ENCODE assay signal across 11 mouse cellular contexts in genomic region chr5:118482598-118482997, GRCm38 (mm10).
A peak's percentile ranks its signal among the peaks of the same experiment; 100 is the strongest.
DNase-seq lines count a peak whose midpoint lies in the region; ATAC-seq and TF ChIP-seq lines count a peak whose summit lies in the region.
"Had no signal": no experiment of that assay in that cellular context is flagged by ENCODE, and none has a peak within 500 bp of the region (broad histone marks: within the 10 kb centered on the region; RNA-seq: fewer than 3 reads in every experiment).

No protein-coding gene starts in this region.

- H3K27me3 ChIP-seq in stomach, embryonic 16.5 days (ENCODE audit: control insufficient read depth, insufficient read depth, low read length) = no peaks in the 10 kb centered on the region
- H3K27me3 ChIP-seq in stomach, postnatal 0 days (ENCODE audit: control insufficient read depth, insufficient read depth, low read length) = no peaks in the 10 kb centered on the region; the same call in 1 of the 2 replicates
- H3K27me3 ChIP-seq in liver, embryonic 16.5 days (ENCODE audit: control insufficient read depth, insufficient read depth, low read depth, low read length) = no peaks in the 10 kb centered on the region
- no peaks in the 10 kb centered on the region for H3K27me3 ChIP-seq in hindbrain, embryonic 14.5 days (ENCODE audit: control insufficient read depth, insufficient read depth, low read length)

- H3K4me3 ChIP-seq in gastrocnemius, adult 2 months = no peak overlapping the region
- no peak overlapping the region for H3K4me3 ChIP-seq in stomach, embryonic 16.5 days (replicated peaks; ENCODE audit: low read length)
- no peak overlapping the region for H3K4me3 ChIP-seq in stomach, postnatal 0 days (ENCODE audit: low read depth, low read length)
- H3K4me3 ChIP-seq in liver, embryonic 16.5 days (ENCODE audit: low read depth, low read length) = peak overlapping the region; percentile 50
- no peak overlapping the region for H3K4me3 ChIP-seq in hindbrain, embryonic 14.5 days (replicated peaks; ENCODE audit: low read length)

- 0 out of 2 replicates have a peak overlapping the region, but pooled peaks have one; percentile 18 for H3K4me2 ChIP-seq in stomach, embryonic 16.5 days (ENCODE audit: low read depth, low read length)
- no peak overlapping the region for H3K4me2 ChIP-seq in stomach, postnatal 0 days (replicated peaks; ENCODE audit: low read depth)
- peak overlapping the region; percentile 73 for H3K4me2 ChIP-seq in liver, embryonic 16.5 days (ENCODE audit: low read depth, low read length)
- H3K4me2 ChIP-seq in hindbrain, embryonic 14.5 days (replicated peaks) = no peak overlapping the region

- no peak for ATAC-seq in stomach, embryonic 16.5 days (ENCODE audit: insufficient read depth, low FRiP score)
- ATAC-seq in stomach, postnatal 0 days (ENCODE audit: low FRiP score, low TSS enrichment) = no peak
- no peak for ATAC-seq in liver, embryonic 16.5 days (ENCODE audit: low read depth)
- no peak for ATAC-seq in hindbrain, embryonic 14.5 days (ENCODE audit: low FRiP score)

- no peak for TF ChIP-seq EP300 in stomach, postnatal 0 days (optimal IDR thresholded peaks at IDR 0.05)

- no peak for TF ChIP-seq CTCF in gastrocnemius, adult 2 months (IDR thresholded peaks at IDR 0.05)
- TF ChIP-seq CTCF in stomach, postnatal 0 days (IDR thresholded peaks at IDR 0.05; ENCODE audit: low read depth) = no peak

- no peaks in the 10 kb centered on the region for H3K36me3 ChIP-seq in stomach, embryonic 16.5 days (ENCODE audit: control insufficient read depth, insufficient read depth, low read length)
- H3K36me3 ChIP-seq in stomach, postnatal 0 days (ENCODE audit: control insufficient read depth, insufficient read depth, low read length) = no peaks in the 10 kb centered on the region
- H3K36me3 ChIP-seq in liver, embryonic 16.5 days (ENCODE audit: control insufficient read depth, insufficient read depth) = no peaks in the 10 kb centered on the region
- H3K36me3 ChIP-seq in hindbrain, embryonic 14.5 days (replicated peaks; ENCODE audit: control insufficient read depth, insufficient read depth) = no peaks in the 10 kb centered on the region

- no peak overlapping the region for H3K9ac ChIP-seq in stomach, embryonic 16.5 days (ENCODE audit: low read length)
- no peak overlapping the region for H3K9ac ChIP-seq in stomach, postnatal 0 days (ENCODE audit: low read length)
- peak overlapping the region; percentile 68 for H3K9ac ChIP-seq in liver, embryonic 16.5 days (ENCODE audit: low read depth, low read length)
- H3K9ac ChIP-seq in hindbrain, embryonic 14.5 days = no peak overlapping the region

- peak overlapping the region; percentile 44; the same call in 1 of the 2 replicates for H3K27ac ChIP-seq in gastrocnemius, adult 2 months
- no peak overlapping the region for H3K27ac ChIP-seq in stomach, embryonic 16.5 days (ENCODE audit: low read length)
- H3K27ac ChIP-seq in stomach, postnatal 0 days (replicated peaks) = no peak overlapping the region
- H3K27ac ChIP-seq in liver, embryonic 16.5 days (ENCODE audit: low read length) = peak overlapping the region; percentile 99
- H3K27ac ChIP-seq in hindbrain, embryonic 14.5 days = no peak overlapping the region

- intact Hi-C loops in gastrocnemius, adult 2 months (cut with DNase I) = no loop called here
- intact Hi-C loops in gastrocnemius, postnatal 36 days (cut with DNase I) = no loop called here

- peaks cover 16% of the 10 kb centered on the region for H3K4me1 ChIP-seq in stomach, embryonic 16.5 days (ENCODE audit: control insufficient read depth, insufficient read depth, low read length)
- no peaks in the 10 kb centered on the region for H3K4me1 ChIP-seq in stomach, postnatal 0 days (replicated peaks; ENCODE audit: control insufficient read depth, insufficient read depth)
- peaks cover 92% of the 10 kb centered on the region for H3K4me1 ChIP-seq in liver, embryonic 16.5 days (ENCODE audit: control insufficient read depth, low read depth, low read length)
- H3K4me1 ChIP-seq in hindbrain, embryonic 14.5 days (replicated peaks; ENCODE audit: control insufficient read depth, insufficient read depth, low read length) = no peaks in the 10 kb centered on the region; the same call in 1 of the 2 replicates

- WGBS in stomach, embryonic 16.5 days = 41% methylated on average over 7 of the region's 7 CpGs
- WGBS in stomach, postnatal 0 days = 43% methylated on average over 7 of the region's 7 CpGs
- 26% methylated on average over 7 of the region's 7 CpGs for WGBS in liver, embryonic 16.5 days (ENCODE audit: insufficient replicate concordance)
- 57% methylated on average over 7 of the region's 7 CpGs for WGBS in hindbrain, embryonic 14.5 days

- no peaks in the 10 kb centered on the region for H3K9me3 ChIP-seq in stomach, embryonic 16.5 days (replicated peaks; ENCODE audit: control insufficient read depth, low read length)
- no peaks in the 10 kb centered on the region for H3K9me3 ChIP-seq in stomach, postnatal 0 days (ENCODE audit: control insufficient read depth, low read length)
- H3K9me3 ChIP-seq in liver, embryonic 16.5 days (replicated peaks; ENCODE audit: control insufficient read depth, low read length) = no peaks in the 10 kb centered on the region
- no peaks in the 10 kb centered on the region for H3K9me3 ChIP-seq in hindbrain, embryonic 14.5 days (ENCODE audit: control insufficient read depth, low read length)

- DNase-seq in gastrocnemius, adult 2 months = no peak
- no peak for DNase-seq in gastrocnemius, postnatal 25 days
- no peak for DNase-seq in stomach, postnatal 0 days (ENCODE audit: low spot score)
- no peak for DNase-seq in hindbrain, embryonic 14.5 days (ENCODE audit: low spot score)
- DNase-seq in gastrocnemius, postnatal 36 days = no peak
- DNase-seq in layer of hippocampus, adult 9-10 months (ENCODE audit: low spot score) = no peak
- DNase-seq: cerebellum, adult 11 months; lung, postnatal 4 days; right cerebral cortex, adult 18-20 months had no signal

Comparison
In these comparisons a context has a peak if more than half of its experiments do, and no peak if none do; other contexts are left out.
1. H3K4me2 ChIP-seq: peak in stomach, embryonic 16.5 days (single experiment) and liver, embryonic 16.5 days (single experiment); none in stomach, postnatal 0 days (single experiment) and hindbrain, embryonic 14.5 days (single experiment).
2. H3K27ac ChIP-seq: peak in gastrocnemius, adult 2 months (single experiment) and liver, embryonic 16.5 days (single experiment); none in stomach, embryonic 16.5 days (single experiment), stomach, postnatal 0 days (single experiment) and hindbrain, embryonic 14.5 days (single experiment).